Mouse (Mus musculus) heart, postnatal 0 days (tissue): ENCODE data around the gene Mycbp2. TPM values are rescaled to one million over a fixed set of nuclear protein-coding genes. Genes with fewer than 3 reads are reported as not detected.

Experiments used
- ATAC-seq: fragments of 200-750 bp; cut with Nextera tagmentation; 2 replicates; pipeline ENCODE4 v1.8.0; 2017; ENCODE audit warnings: low read depth, moderate number of reproducible peaks, moderate library complexity; ENCODE audit not compliant: insufficient read depth
- DNase-seq: peaks from one replicate; pipeline ENCODE4 v3.0.0-alpha.2; 2016; ENCODE audit warnings: low spot score
- H3K27ac ChIP-seq: fragments of 300-500 bp; sonication (generic); 2 replicates; pipeline ENCODE4 v1.5.1; 2014; ENCODE audit warnings: low read depth, mild to moderate bottlenecking
- H3K27me3 ChIP-seq: fragments of 300-500 bp; sonication (generic); 2 replicates; pipeline ENCODE4 v1.6.1; 2014; ENCODE audit warnings: low read length, mixed read lengths; ENCODE audit not compliant: control insufficient read depth, insufficient read depth
- H3K36me3 ChIP-seq: fragments of 300-500 bp; sonication (generic); replicated peaks from 2 replicates; pipeline ENCODE4 v1.6.1; 2014; ENCODE audit warnings: low read length, mixed read lengths; ENCODE audit not compliant: control insufficient read depth, insufficient read depth
- H3K4me1 ChIP-seq: fragments of 300-500 bp; sonication (generic); 2 replicates; pipeline ENCODE4 v1.6.1; 2014; ENCODE audit warnings: antibody characterized with exemption; ENCODE audit not compliant: control insufficient read depth, insufficient read depth
- H3K4me2 ChIP-seq: fragments of 300-500 bp; sonication (generic); 2 replicates; pipeline ENCODE4 v1.6.1; 2014; ENCODE audit warnings: low read depth, mild to moderate bottlenecking, low read length, moderate library complexity
- H3K4me3 ChIP-seq: fragments of 300-500 bp; sonication (generic); 2 replicates; pipeline ENCODE4 v1.5.1; 2014; ENCODE audit warnings: low read depth, low read length
- H3K9ac ChIP-seq: fragments of 300-500 bp; sonication (generic); replicated peaks from 2 replicates; pipeline ENCODE4 v1.6.1; 2014; ENCODE audit warnings: low read depth, low read length, mixed read lengths
- H3K9me3 ChIP-seq: fragments of 300-500 bp; sonication (generic); replicated peaks from 2 replicates; pipeline ENCODE4 v1.6.1; 2016; ENCODE audit warnings: low read length; ENCODE audit not compliant: control insufficient read depth
- CTCF ChIP-seq: IDR thresholded peaks from 2 replicates; pipeline ENCODE4 v1.5.1; 2016; ENCODE audit warnings: antibody characterized with exemption, control low read depth, low read depth
- EP300 ChIP-seq: IDR thresholded peaks from 2 replicates; pipeline ENCODE4 v1.6.1; 2016; ENCODE audit warnings: antibody characterized with exemption, low read depth
- WGBS: fragments of 180-500 bp; shearing (Covaris S2); extraction: QIAGEN DNeasy Blood & Tissue Kit; methylation state at CpG from one replicate; pipeline ENCODE4 v1.1.7; 2014; 5-methylcytosine and 5-hydroxymethylcytosine counted together
- polyA plus RNA-seq: library from polyadenylated mRNA; unstranded; fragments of >200 nt; fragmentation: Nextera tagmentation; extraction: Ambion mirVana; gene quantifications from 2 replicates; pipeline ENCODE4 v1.2.1, GENCODE M21; 2015
- total RNA-seq: library from RNA; depleted of rRNA; stranded (reverse); fragments of >200 nt; gene quantifications from 2 replicates; pipeline ENCODE4 v1.2.3, GENCODE M21; 2014; ENCODE audit warnings: low replicate concordance; rRNA removed

The Mycbp2 gene
- total RNA-seq (15.0 and 20.2 TPM in 2 replicates), polyA plus RNA-seq (8.4 and 8.7 TPM in 2 replicates)

- WGBS = 5% methylated on average over 40 of the region's 41 CpGs
- TF ChIP-seq EP300 (no peak), CTCF (no peak)
- Histone ChIP-seq H3K4me1 (peaks cover 19% of the 10 kb centered on the region), H3K4me2 (peak within 1 kb of the TSS; percentile 98), H3K9ac (peak within 1 kb of the TSS; percentile 84), H3K27ac (peak within 1 kb of the TSS; percentile 87), H3K9me3 (no peaks in the 10 kb centered on the region), H3K36me3 (no peaks in the 10 kb centered on the region), H3K4me3 (peak within 1 kb of the TSS; percentile 93), H3K27me3 (no peaks in the 10 kb centered on the region)
- DNase-seq (peak; percentile 96), ATAC-seq (peak; percentile 99)
Measured at GRCm38 (mm10) chr14:103346729-103347505, at the start of gene Mycbp2. Gene Mycbp2, minus strand, starts transcription at chr14:103346814.

GRCm38 (mm10) chr14:103392391-103392790, 45.8 kb upstream of the Mycbp2 start:
- Histone ChIP-seq H3K4me1 (no peaks in the 10 kb centered on the region), H3K9ac (no peak overlapping the region), H3K4me3 (no peak overlapping the region), H3K36me3 (no peaks in the 10 kb centered on the region), H3K27ac (no peak overlapping the region), H3K4me2 (no peak overlapping the region), H3K27me3 (no peaks in the 10 kb centered on the region), H3K9me3 (no peaks in the 10 kb centered on the region)
- 70% methylated on average over 7 of the region's 7 CpGs for WGBS
- TF ChIP-seq CTCF (no peak), EP300 (no peak)
- DNase-seq = no peak
- ATAC-seq = no peak

GRCm38 (mm10) chr14:103387431-103387830, 40.8 kb upstream of the Mycbp2 start:
- Histone ChIP-seq H3K4me1 (no peaks in the 10 kb centered on the region), H3K4me3 (no peak overlapping the region), H3K27me3 (no peaks in the 10 kb centered on the region), H3K9ac (no peak overlapping the region), H3K27ac (no peak overlapping the region), H3K36me3 (no peaks in the 10 kb centered on the region), H3K9me3 (no peaks in the 10 kb centered on the region), H3K4me2 (no peak overlapping the region)
- DNase-seq (no peak), ATAC-seq (no peak)
- 74% methylated on average over 4 of the region's 4 CpGs for WGBS
- TF ChIP-seq EP300 = no peak
- TF ChIP-seq CTCF = no peak

- no peaks in the 10 kb centered on the region for H3K9me3 ChIP-seq
- H3K36me3 ChIP-seq = no peaks in the 10 kb centered on the region
- DNase-seq (no peak), ATAC-seq (no peak)
- no peak overlapping the region for H3K4me3 ChIP-seq
- TF ChIP-seq EP300 = no peak
- TF ChIP-seq CTCF = no peak
- H3K27ac ChIP-seq = no peak overlapping the region
- H3K4me2 ChIP-seq = no peak overlapping the region
- 79% methylated on average over 8 of the region's 8 CpGs for WGBS
- no peaks in the 10 kb centered on the region for H3K4me1 ChIP-seq
- H3K9ac ChIP-seq = no peak overlapping the region
- no peaks in the 10 kb centered on the region for H3K27me3 ChIP-seq
Measured at GRCm38 (mm10) chr14:103386871-103387270, 40.3 kb upstream of the Mycbp2 start.

GRCm38 (mm10) chr14:103385084-103385610, 38.5 kb upstream of the Mycbp2 start:
- no peaks in the 10 kb centered on the region for H3K4me1 ChIP-seq
- no peaks in the 10 kb centered on the region for H3K36me3 ChIP-seq
- no peaks in the 10 kb centered on the region for H3K9me3 ChIP-seq
- no peak overlapping the region for H3K4me2 ChIP-seq
- H3K27me3 ChIP-seq = no peaks in the 10 kb centered on the region
- no peak overlapping the region for H3K27ac ChIP-seq
- WGBS = 63% methylated on average over 13 of the region's 13 CpGs
- H3K9ac ChIP-seq = no peak overlapping the region
- ATAC-seq (no peak), DNase-seq (no peak)
- TF ChIP-seq EP300 (no peak), CTCF (no peak)
- no peak overlapping the region for H3K4me3 ChIP-seq
